Mouse (Mus musculus) urinary bladder, postnatal 25 days (tissue): Measurements from ENCODE around the gene Trmt13.

ENCODE experiments used
- DNase-seq: peaks from one replicate; pipeline ENCODE4 v3.0.0; 2022; ENCODE audit warnings: low spot score

Trmt13 gene

DNA sequence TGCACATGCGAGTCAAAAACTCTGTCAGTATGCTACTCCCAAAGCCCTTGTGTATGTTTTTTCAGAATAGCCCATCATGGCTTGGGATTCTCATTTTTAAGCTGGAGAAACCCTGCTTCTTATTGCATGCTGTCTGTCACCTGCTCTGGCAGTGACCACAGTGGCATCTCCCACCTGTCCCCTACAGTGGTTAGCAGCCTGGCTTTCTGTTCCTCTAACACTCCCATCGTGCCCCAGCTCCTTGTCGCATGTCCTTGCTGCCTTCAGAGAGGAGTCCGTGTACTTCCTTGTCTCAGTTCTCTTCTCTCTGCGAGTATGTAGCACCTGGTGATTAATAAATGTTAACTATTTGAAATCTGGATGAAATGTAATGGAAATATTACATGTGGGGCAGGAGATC lies 67.0 kb downstream of the Trmt13 start:
- DNase-seq: no peak

DNA sequence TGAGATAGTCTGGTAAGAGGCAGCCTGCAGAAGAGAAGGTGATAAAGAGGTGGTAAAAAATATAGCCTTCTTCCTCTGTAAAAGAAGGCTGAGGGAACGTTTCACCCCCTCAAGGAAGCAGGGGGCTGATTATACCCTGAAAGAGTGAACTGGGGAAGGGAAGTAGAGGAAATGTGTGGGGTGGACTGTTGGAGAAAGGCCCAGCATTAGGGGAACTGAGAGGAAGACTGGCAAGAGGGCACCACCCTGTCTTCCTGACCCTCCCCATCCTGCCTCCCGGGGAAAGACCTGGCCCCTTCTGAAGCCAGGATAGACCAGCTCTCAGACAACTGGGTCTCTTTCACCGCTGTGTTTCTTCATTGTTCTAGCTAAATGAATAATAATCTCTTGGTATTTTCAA lies 71.9 kb downstream of the Trmt13 start:
- DNase-seq: no peak

DNA sequence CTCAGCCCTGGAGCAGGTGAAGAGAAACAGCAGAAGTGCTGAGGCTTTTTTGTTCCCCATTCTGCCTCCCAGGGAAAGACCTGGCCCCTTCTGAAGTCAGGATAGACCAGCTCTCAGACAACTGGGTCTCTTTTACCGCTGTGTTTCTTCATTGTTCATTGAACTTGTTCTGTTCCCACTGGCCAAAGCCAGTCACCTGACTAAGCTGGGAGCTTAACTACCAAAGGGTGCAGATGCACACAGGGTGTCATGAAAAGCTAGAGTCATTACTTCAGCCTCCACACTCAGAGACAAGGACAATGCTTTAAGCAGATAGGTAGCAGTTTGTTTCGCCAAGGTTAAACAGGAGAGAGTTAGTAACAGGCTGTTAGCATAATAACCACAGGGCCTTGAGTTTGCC lies 72.3 kb downstream of the Trmt13 start:
- DNase-seq: no peak

GRCm38 (mm10) chr3:116537200-116537573 lies 77.2 kb downstream of the Trmt13 start:
- no peak for DNase-seq

DNA sequence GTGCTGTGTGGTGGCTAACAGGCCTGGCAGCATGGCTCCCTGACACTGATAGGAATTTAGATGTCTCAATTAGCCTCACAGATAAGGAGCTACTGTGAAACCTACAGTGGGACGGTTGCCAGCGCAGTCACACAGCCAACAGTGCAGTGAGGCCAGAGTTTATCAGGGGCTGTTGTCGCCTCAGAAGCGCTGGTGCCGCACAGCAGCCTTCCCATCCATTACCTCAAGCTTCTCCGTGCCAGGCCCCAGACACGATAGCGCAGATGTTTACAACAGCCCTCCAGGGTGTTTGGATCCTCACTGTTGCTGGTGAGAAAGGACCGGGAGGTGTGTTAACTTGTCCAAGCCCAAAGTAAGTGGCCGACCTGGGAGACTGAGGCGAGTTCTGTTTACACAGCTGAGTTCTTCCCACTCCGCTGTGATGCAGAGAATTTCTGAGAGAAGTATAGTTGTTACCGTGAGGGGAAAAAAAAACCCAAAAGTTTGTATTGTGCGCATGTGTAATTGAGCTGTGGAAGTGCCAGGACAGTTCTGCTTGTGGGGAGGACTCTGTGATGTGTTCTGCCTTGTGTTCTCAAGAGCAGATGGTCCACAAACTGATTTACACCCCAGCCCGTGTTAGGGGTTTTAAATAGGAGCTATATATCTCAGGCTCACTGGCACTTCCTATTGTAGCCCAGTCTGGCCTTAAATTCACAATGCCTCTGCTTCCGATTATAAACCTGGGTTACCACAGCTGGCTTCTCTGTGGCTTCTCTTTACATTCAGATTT lies 77.8 kb downstream of the Trmt13 start:
- no peak for DNase-seq
